Mouse (Mus musculus) neutrophil, adult 5-6 weeks (primary cell): ENCODE results near the gene Ndufa8. TPM values are rescaled to one million over a fixed set of nuclear protein-coding genes. Genes with fewer than 3 reads are reported as not detected.
A peak's percentile ranks its signal among the peaks of the same experiment; 100 is the strongest.

ENCODE experiments used
- ATAC-seq: fragments of 151-379, 151-347 bp; 2 replicates; pipeline ENCODE4 v1.8.0; 2017; ENCODE audit warnings: mild to moderate bottlenecking, moderate TSS enrichment; ENCODE audit not compliant: insufficient number of reproducible peaks, poor library complexity, low FRiP score, severe bottlenecking; ENCODE audit errors: extremely low read depth
- total RNA-seq: library from RNA; stranded (forward); fragments of 200-1000 nt; gene quantifications from 2 replicates; pipeline ENCODE4 v1.2.3, GENCODE M21; 2017

Ndufa8 gene
- total RNA-seq, 1 experiment from 2014 or later: 24.8 TPM

GRCm38 (mm10) chr2:36053249-36053648, 4.0 kb upstream of the Ndufa8 start:
- no peak for ATAC-seq

GRCm38 (mm10) chr2:36049567-36049954, 355 bp upstream of the Ndufa8 start:
- ATAC-seq: no peak

- no peak for ATAC-seq
These were observed 1.0 kb downstream of the Ndufa8 start for GRCm38 (mm10) chr2:36048164-36048563.

GRCm38 (mm10) chr2:36040872-36041271, 8.3 kb downstream of the Ndufa8 start:
- ATAC-seq: no peak

- ATAC-seq: no peak
These were observed 9.8 kb downstream of the Ndufa8 start for GRCm38 (mm10) chr2:36039297-36039985.

- ATAC-seq: peak; percentile 29; the same call in 1 of the 2 replicates
These were observed 13.7 kb downstream of the Ndufa8 start for GRCm38 (mm10) chr2:36035413-36036081.

- no peak for ATAC-seq
These were observed 14.3 kb downstream of the Ndufa8 start for GRCm38 (mm10) chr2:36034898-36035297.

GRCm38 (mm10) chr2:36033966-36034365, 15.2 kb downstream of the Ndufa8 start:
- ATAC-seq: no peak

GRCm38 (mm10) chr2:36032884-36033283, 16.3 kb downstream of the Ndufa8 start:
- ATAC-seq: no peak

- ATAC-seq: no peak
These were observed 25.9 kb downstream of the Ndufa8 start for GRCm38 (mm10) chr2:36023291-36023690.

GRCm38 (mm10) chr2:36021385-36022159, 27.6 kb downstream of the Ndufa8 start:
- 0 out of 2 replicates have a peak, but pooled peaks have one; percentile 36 for ATAC-seq

- peak; percentile 11; the same call in 1 of the 2 replicates for ATAC-seq
These were observed 36.2 kb downstream of the Ndufa8 start for GRCm38 (mm10) chr2:36013010-36013409.

- ATAC-seq: no peak
These were observed 37.8 kb downstream of the Ndufa8 start for GRCm38 (mm10) chr2:36011331-36011825.

GRCm38 (mm10) chr2:36010579-36010978, 38.6 kb downstream of the Ndufa8 start:
- no peak for ATAC-seq

GRCm38 (mm10) chr2:36009386-36009785, 39.8 kb downstream of the Ndufa8 start:
- no peak for ATAC-seq

GRCm38 (mm10) chr2:36008071-36008470, 41.1 kb downstream of the Ndufa8 start:
- 0 out of 2 replicates have a peak, but pooled peaks have one; percentile 31 for ATAC-seq

- ATAC-seq: no peak
These were observed 47.0 kb downstream of the Ndufa8 start for GRCm38 (mm10) chr2:36002188-36002587.

GRCm38 (mm10) chr2:36000390-36000789, 48.8 kb downstream of the Ndufa8 start:
- ATAC-seq: no peak

- ATAC-seq: no peak
These were observed 50.0 kb downstream of the Ndufa8 start for GRCm38 (mm10) chr2:35999212-35999611.
